Comparison of ENCODE assay signal across 13 mouse cellular contexts in genomic region chr11:102146531-102146930, GRCm38 (mm10). TPM values are rescaled to one million over a fixed set of nuclear protein-coding genes. Genes with fewer than 3 reads are reported as not detected.
DNase-seq lines count a peak whose midpoint lies in the region; ATAC-seq and TF ChIP-seq lines count a peak whose summit lies in the region.
"Had no signal": no experiment of that assay in that cellular context is flagged by ENCODE, and none has a peak within 500 bp of the region (broad histone marks: within the 10 kb centered on the region; RNA-seq: fewer than 3 reads in every experiment).

No protein-coding gene starts in this region.

- peak overlapping the region; percentile 43 for H3K4me3 ChIP-seq in heart, embryonic 11.5 days (ENCODE audit: low read depth, low read length)
- peak overlapping the region; percentile 47; the same call in 1 of the 2 replicates for H3K4me3 ChIP-seq in midbrain, embryonic 10.5 days
- H3K4me3 ChIP-seq in midbrain, embryonic 16.5 days (ENCODE audit: low read depth, low read length), result no peak overlapping the region
- peak overlapping the region; percentile 53 for H3K4me3 ChIP-seq in intestine, postnatal 0 days (ENCODE audit: low read depth, low read length)
- H3K4me3 ChIP-seq in neural tube, embryonic 15.5 days (replicated peaks), result no peak overlapping the region
- H3K4me3 ChIP-seq: myocyte had no signal

- WGBS in heart, embryonic 11.5 days (ENCODE audit: insufficient replicate concordance), result 11% methylated on average over 17 of the region's 17 CpGs
- WGBS in midbrain, embryonic 10.5 days, result 10% methylated on average over 17 of the region's 17 CpGs
- WGBS in midbrain, embryonic 16.5 days, result 13% methylated on average over 17 of the region's 17 CpGs
- 11% methylated on average over 17 of the region's 17 CpGs for WGBS in intestine, postnatal 0 days
- 8% methylated on average over 17 of the region's 17 CpGs for WGBS in neural tube, embryonic 15.5 days

- H3K9ac ChIP-seq in heart, embryonic 11.5 days (ENCODE audit: low read depth, low read length), result no peak overlapping the region; the same call in 1 of the 2 replicates
- H3K9ac ChIP-seq in midbrain, embryonic 16.5 days (ENCODE audit: low read depth, low read length), result no peak overlapping the region
- H3K9ac ChIP-seq in intestine, postnatal 0 days (ENCODE audit: low read depth, low read length), result peak overlapping the region; percentile 58
- no peak overlapping the region for H3K9ac ChIP-seq in neural tube, embryonic 15.5 days (replicated peaks)

- H3K4me2 ChIP-seq in heart, embryonic 11.5 days, result peak overlapping the region; percentile 61
- H3K4me2 ChIP-seq in midbrain, embryonic 16.5 days (ENCODE audit: low read length), result no peak overlapping the region
- peak overlapping the region; percentile 67 for H3K4me2 ChIP-seq in intestine, postnatal 0 days (replicated peaks; ENCODE audit: low read depth)
- H3K4me2 ChIP-seq in neural tube, embryonic 15.5 days, result peak overlapping the region; percentile 17; the same call in 1 of the 2 replicates

- no peaks in the 10 kb centered on the region for H3K36me3 ChIP-seq in heart, embryonic 11.5 days (ENCODE audit: control insufficient read depth, insufficient read depth, low read length)
- no peaks in the 10 kb centered on the region for H3K36me3 ChIP-seq in midbrain, embryonic 10.5 days
- H3K36me3 ChIP-seq in midbrain, embryonic 16.5 days (ENCODE audit: control insufficient read depth, insufficient read depth, low read length), result no peaks in the 10 kb centered on the region
- peaks cover 7% of the 10 kb centered on the region; the same call in 1 of the 2 replicates for H3K36me3 ChIP-seq in intestine, postnatal 0 days (ENCODE audit: control insufficient read depth, insufficient read depth)
- H3K36me3 ChIP-seq in neural tube, embryonic 15.5 days, result no peaks in the 10 kb centered on the region

- no peaks in the 10 kb centered on the region for H3K9me3 ChIP-seq in heart, embryonic 11.5 days (replicated peaks; ENCODE audit: control insufficient read depth, low read length)
- no peaks in the 10 kb centered on the region for H3K9me3 ChIP-seq in midbrain, embryonic 10.5 days (replicated peaks)
- no peaks in the 10 kb centered on the region for H3K9me3 ChIP-seq in midbrain, embryonic 16.5 days (replicated peaks; ENCODE audit: control insufficient read depth, low read length, poor library complexity, severe bottlenecking)
- no peaks in the 10 kb centered on the region for H3K9me3 ChIP-seq in intestine, postnatal 0 days (ENCODE audit: control insufficient read depth)
- H3K9me3 ChIP-seq in neural tube, embryonic 15.5 days (replicated peaks), result no peaks in the 10 kb centered on the region

- H3K4me1 ChIP-seq in heart, embryonic 11.5 days (ENCODE audit: control insufficient read depth, insufficient read depth, low read length), result peaks cover 22% of the 10 kb centered on the region
- peaks cover 33% of the 10 kb centered on the region for H3K4me1 ChIP-seq in midbrain, embryonic 10.5 days
- peaks cover 3% of the 10 kb centered on the region for H3K4me1 ChIP-seq in midbrain, embryonic 16.5 days (ENCODE audit: control insufficient read depth, insufficient read depth, low read length)
- peaks cover 2% of the 10 kb centered on the region; the same call in 1 of the 2 replicates for H3K4me1 ChIP-seq in intestine, postnatal 0 days (replicated peaks; ENCODE audit: control insufficient read depth, insufficient read depth, low read length)
- peaks cover 23% of the 10 kb centered on the region for H3K4me1 ChIP-seq in neural tube, embryonic 15.5 days

- ATAC-seq in heart, embryonic 11.5 days (replicated peaks; ENCODE audit: insufficient number of reproducible peaks, low FRiP score, low TSS enrichment), result no peak
- ATAC-seq in midbrain, embryonic 16.5 days, result no peak
- no peak for ATAC-seq in intestine, postnatal 0 days
- no peak for ATAC-seq in neural tube, embryonic 15.5 days (ENCODE audit: low FRiP score)

- TF ChIP-seq CTCF in intestine, postnatal 0 days (IDR thresholded peaks at IDR 0.05; ENCODE audit: low read depth), result no peak

- peaks cover 65% of the 10 kb centered on the region for H3K27me3 ChIP-seq in heart, embryonic 11.5 days (ENCODE audit: control insufficient read depth, insufficient read depth, low read length)
- peaks cover 78% of the 10 kb centered on the region for H3K27me3 ChIP-seq in midbrain, embryonic 10.5 days (ENCODE audit: low read depth, poor library complexity, severe bottlenecking)
- H3K27me3 ChIP-seq in midbrain, embryonic 16.5 days (ENCODE audit: control insufficient read depth, insufficient read depth, low read depth, low read length), result peaks cover 61% of the 10 kb centered on the region
- peaks cover 10% of the 10 kb centered on the region; the same call in 1 of the 2 replicates for H3K27me3 ChIP-seq in intestine, postnatal 0 days (replicated peaks; ENCODE audit: control insufficient read depth, insufficient read depth, low read length)
- H3K27me3 ChIP-seq in neural tube, embryonic 15.5 days (replicated peaks), result peaks cover 74% of the 10 kb centered on the region

- no peak overlapping the region for H3K27ac ChIP-seq in heart, embryonic 11.5 days (ENCODE audit: low read depth, low read length)
- no peak overlapping the region for H3K27ac ChIP-seq in midbrain, embryonic 10.5 days (replicated peaks)
- H3K27ac ChIP-seq in midbrain, embryonic 16.5 days (ENCODE audit: low read length), result no peak overlapping the region
- H3K27ac ChIP-seq in intestine, postnatal 0 days (ENCODE audit: low read depth, low read length), result peak overlapping the region; percentile 94
- H3K27ac ChIP-seq in neural tube, embryonic 15.5 days (replicated peaks), result no peak overlapping the region

- intact Hi-C loops in heart, postnatal 25 days (cut with DNase I), result no loop called here

- DNase-seq in heart, postnatal 25 days (ENCODE audit: low spot score), result no peak
- no peak for DNase-seq in midbrain, embryonic 10.5 days (ENCODE audit: low spot score)
- no peak for DNase-seq in adrenal gland, postnatal 14 days
- no peak for DNase-seq in adrenal gland, adult (ENCODE audit: inconsistent age in 2 of 2, low spot score in 1 of 2)
- DNase-seq: lung, adult 18-20 months; right cerebral cortex, adult 18-20 months had no signal

RNA-seq across cellular contexts. Expression of gene Nags, which starts 1.2 kb away (rescaled TPM):
- polyA plus RNA-seq in heart, embryonic 11.5 days (2014; fragmentation: Nextera tagmentation; extraction: Ambion mirVana), result 0.33 TPM in 1 of 2 replicates, not detected in the other
- total RNA-seq in heart, postnatal 25 days (2021), result not detected
- polyA plus RNA-seq in midbrain, embryonic 10.5 days (2016; fragmentation: Nextera tagmentation; extraction: Ambion mirVana), result 0.10 TPM in 1 of 2 replicates, not detected in the other
- 0.20 TPM in 1 of 2 replicates, not detected in the other for polyA plus RNA-seq in midbrain, embryonic 16.5 days (2015; fragmentation: Nextera tagmentation; extraction: Ambion mirVana)
- 37.9 and 40.4 TPM in 2 replicates for polyA plus RNA-seq in intestine, postnatal 0 days (2015; fragmentation: Nextera tagmentation; extraction: Ambion mirVana)
- 0.10 TPM in 1 of 2 replicates, not detected in the other for polyA plus RNA-seq in neural tube, embryonic 15.5 days (2015; fragmentation: Nextera tagmentation; extraction: Ambion mirVana)
- 0.60 and 5.8 TPM in 2 replicates for total RNA-seq in adrenal gland, postnatal 14 days (2021)
- total RNA-seq: granulocyte monocyte progenitor cell, adult 5-6 weeks had no signal
- polyA plus RNA-seq: C2C12, myocyte had no signal

RNA-seq across cellular contexts. Expression of gene Tmem101, which starts 9.7 kb away (rescaled TPM):
- 31.2 and 36.3 TPM in 2 replicates for polyA plus RNA-seq in heart, embryonic 11.5 days (2014; fragmentation: Nextera tagmentation; extraction: Ambion mirVana)
- total RNA-seq in heart, postnatal 25 days (2021), result 10 to 100 TPM; 14.3 to 17.5 TPM
- polyA plus RNA-seq in midbrain, embryonic 10.5 days (2016; fragmentation: Nextera tagmentation; extraction: Ambion mirVana), result 40.4 and 42.3 TPM in 2 replicates
- polyA plus RNA-seq in midbrain, embryonic 16.5 days (2015; fragmentation: Nextera tagmentation; extraction: Ambion mirVana), result 45.8 and 46.5 TPM in 2 replicates
- 10.9 and 11.4 TPM in 2 replicates for polyA plus RNA-seq in intestine, postnatal 0 days (2015; fragmentation: Nextera tagmentation; extraction: Ambion mirVana)
- polyA plus RNA-seq in neural tube, embryonic 15.5 days (2015; fragmentation: Nextera tagmentation; extraction: Ambion mirVana), result 41.2 and 41.5 TPM in 2 replicates
- 14.4 and 16.5 TPM in 2 replicates for total RNA-seq in adrenal gland, postnatal 14 days (2021)

RNA-seq across cellular contexts. Expression of gene Lsm12, which starts 38.6 kb away (rescaled TPM):
- 61.3 and 64.3 TPM in 2 replicates for polyA plus RNA-seq in heart, embryonic 11.5 days (2014; fragmentation: Nextera tagmentation; extraction: Ambion mirVana)
- total RNA-seq in heart, postnatal 25 days (2021), result 10 to 100 TPM; 46.6 to 51.5 TPM
- 141 and 144 TPM in 2 replicates for polyA plus RNA-seq in midbrain, embryonic 10.5 days (2016; fragmentation: Nextera tagmentation; extraction: Ambion mirVana)
- 87.8 and 95.3 TPM in 2 replicates for polyA plus RNA-seq in midbrain, embryonic 16.5 days (2015; fragmentation: Nextera tagmentation; extraction: Ambion mirVana)
- polyA plus RNA-seq in intestine, postnatal 0 days (2015; fragmentation: Nextera tagmentation; extraction: Ambion mirVana), result 103 and 107 TPM in 2 replicates
- polyA plus RNA-seq in neural tube, embryonic 15.5 days (2015; fragmentation: Nextera tagmentation; extraction: Ambion mirVana), result 111 and 121 TPM in 2 replicates
- 78.7 and 81.0 TPM in 2 replicates for total RNA-seq in adrenal gland, postnatal 14 days (2021)

RNA-seq across cellular contexts. Expression of gene Pyy, which starts 38.9 kb away (rescaled TPM):
- 0.69 TPM in 1 of 2 replicates, not detected in the other for polyA plus RNA-seq in heart, embryonic 11.5 days (2014; fragmentation: Nextera tagmentation; extraction: Ambion mirVana)
- not detected for total RNA-seq in heart, postnatal 25 days (2021)
- polyA plus RNA-seq in midbrain, embryonic 10.5 days (2016; fragmentation: Nextera tagmentation; extraction: Ambion mirVana), result not detected in 2 replicates
- polyA plus RNA-seq in midbrain, embryonic 16.5 days (2015; fragmentation: Nextera tagmentation; extraction: Ambion mirVana), result not detected in 2 replicates
- polyA plus RNA-seq in intestine, postnatal 0 days (2015; fragmentation: Nextera tagmentation; extraction: Ambion mirVana), result 181 and 192 TPM in 2 replicates
- polyA plus RNA-seq in neural tube, embryonic 15.5 days (2015; fragmentation: Nextera tagmentation; extraction: Ambion mirVana), result 1.0 and 7.8 TPM in 2 replicates
- total RNA-seq in adrenal gland, postnatal 14 days (2021), result not detected in 2 replicates
- total RNA-seq: granulocyte monocyte progenitor cell, adult 5-6 weeks had no signal
- polyA plus RNA-seq: C2C12, myocyte had no signal

RNA-seq across cellular contexts. Expression of gene G6pc3, which starts 42.9 kb away (rescaled TPM):
- 27.9 and 28.7 TPM in 2 replicates for polyA plus RNA-seq in heart, embryonic 11.5 days (2014; fragmentation: Nextera tagmentation; extraction: Ambion mirVana)
- total RNA-seq in heart, postnatal 25 days (2021), result 10 to 100 TPM; 40.3 to 41.8 TPM
- 39.1 and 41.5 TPM in 2 replicates for polyA plus RNA-seq in midbrain, embryonic 10.5 days (2016; fragmentation: Nextera tagmentation; extraction: Ambion mirVana)
- 39.0 and 42.9 TPM in 2 replicates for polyA plus RNA-seq in midbrain, embryonic 16.5 days (2015; fragmentation: Nextera tagmentation; extraction: Ambion mirVana)
- polyA plus RNA-seq in intestine, postnatal 0 days (2015; fragmentation: Nextera tagmentation; extraction: Ambion mirVana), result 20.4 and 21.1 TPM in 2 replicates
- polyA plus RNA-seq in neural tube, embryonic 15.5 days (2015; fragmentation: Nextera tagmentation; extraction: Ambion mirVana), result 40.4 and 42.0 TPM in 2 replicates
- total RNA-seq in adrenal gland, postnatal 14 days (2021), result 82.8 and 83.7 TPM in 2 replicates

Comparison
In these comparisons a context has a peak if more than half of its experiments do, and no peak if none do; other contexts are left out.
1. H3K4me3 ChIP-seq: peak in heart, embryonic 11.5 days (single experiment), midbrain, embryonic 10.5 days (single experiment) and intestine, postnatal 0 days (single experiment); none in midbrain, embryonic 16.5 days (single experiment) and neural tube, embryonic 15.5 days (single experiment).
2. RNA of gene Nags, which starts 1.2 kb away (polyA plus RNA-seq): 37.9 to 40.4 TPM in intestine, postnatal 0 days; 0.33 TPM in heart, embryonic 11.5 days, 0.20 TPM in midbrain, embryonic 16.5 days, 0.10 TPM in neural tube, embryonic 15.5 days and 0.10 TPM in midbrain, embryonic 10.5 days; every median in the first group is over 10 times any median in the second.